Mouse (Mus musculus) spleen, adult 2 months (tissue): ENCODE data around the gene Pkhd1. TPM values are rescaled to one million over a fixed set of nuclear protein-coding genes. Genes with fewer than 3 reads are reported as not detected.

Source experiments
- DNase-seq, 2 experiments: peaks; one replicate each; pipeline versions ENCODE4 v3.0.0 to v3.0.0-alpha.2; 2012 to 2021; ENCODE audit warnings: low spot score in 2 of 2, low read depth in 1 of 2
- H3K27ac ChIP-seq: fragments of 200-500 bp; 2 replicates; pipeline ENCODE4 v1.5.1; 2012; ENCODE audit warnings: low read length, inconsistent platforms; ENCODE audit not compliant: insufficient read depth
- H3K27me3 ChIP-seq: fragments of 200-500 bp; 2 replicates; pipeline ENCODE4 v1.6.1; 2012; ENCODE audit warnings: mild to moderate bottlenecking, moderate library complexity, low read length, inconsistent platforms; ENCODE audit not compliant: control insufficient read depth, insufficient read depth
- H3K36me3 ChIP-seq: fragments of 200-500 bp; 2 replicates; pipeline ENCODE4 v1.6.1; 2012; ENCODE audit warnings: mild to moderate bottlenecking, low read length, inconsistent platforms; ENCODE audit not compliant: control insufficient read depth, insufficient read depth
- H3K4me1 ChIP-seq: fragments of 200-500 bp; 2 replicates; pipeline ENCODE4 v1.6.1; 2011; ENCODE audit warnings: inconsistent platforms; ENCODE audit not compliant: control insufficient read depth, insufficient read depth, insufficient read length
- H3K4me3 ChIP-seq: fragments of 200-500 bp; 2 replicates; pipeline ENCODE4 v1.5.1; 2011; ENCODE audit warnings: mild to moderate bottlenecking, inconsistent platforms; ENCODE audit not compliant: insufficient read depth, insufficient read length; ENCODE audit errors: extremely low read depth
- CTCF ChIP-seq: fragments of 200-500 bp; IDR thresholded peaks from 2 replicates; pipeline ENCODE4 v1.5.1; 2011; ENCODE audit warnings: mild to moderate bottlenecking, inconsistent platforms; ENCODE audit not compliant: insufficient read depth, insufficient read length, insufficient replicate concordance; ENCODE audit errors: extremely low read depth
- POLR2A ChIP-seq: fragments of 200-500 bp; IDR thresholded peaks from 2 replicates; pipeline ENCODE4 v1.6.1; 2011; ENCODE audit warnings: low read depth, low read length, inconsistent platforms
- WGBS: fragments of 180-500 bp; shearing (Covaris S2); methylation state at CpG from one replicate; pipeline ENCODE4 v1.1.7; 2018; 5-methylcytosine and 5-hydroxymethylcytosine counted together
- polyA plus RNA-seq: library from polyadenylated mRNA; depleted of rRNA; stranded (reverse); fragments of >200 nt; gene quantifications from 2 replicates; pipeline ENCODE4 v1.2.3, GENCODE M21; 2012

Gene Pkhd1
- polyA plus RNA-seq, 1 experiment, result 0.05 TPM

DNA sequence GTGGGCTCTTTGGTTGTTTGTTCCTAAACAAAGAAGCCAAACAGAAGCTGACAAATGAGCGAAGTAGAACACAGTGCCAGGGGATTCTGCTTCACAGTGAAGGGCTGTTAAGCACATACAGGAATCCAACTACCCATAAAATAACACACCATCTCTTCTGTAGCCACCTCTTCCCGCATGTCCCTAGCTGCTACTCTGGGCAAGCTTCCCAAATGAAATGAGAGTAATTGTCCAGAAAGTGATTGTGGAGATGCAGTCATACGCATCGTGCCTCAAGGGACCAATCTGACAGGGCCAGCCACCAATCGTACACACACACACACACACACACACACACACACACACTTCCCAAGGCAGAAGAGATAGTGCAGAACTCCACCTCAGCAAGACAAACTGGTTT lies 27.4 kb downstream of the Pkhd1 start:
- no peaks in the 10 kb centered on the region for H3K36me3 ChIP-seq
- no peaks in the 10 kb centered on the region for H3K4me1 ChIP-seq
- H3K27ac ChIP-seq, result no peak overlapping the region
- H3K4me3 ChIP-seq, result no peak overlapping the region
- no peak for DNase-seq
- no peak for TF ChIP-seq POLR2A
- TF ChIP-seq CTCF, result no peak
- WGBS, result 88% methylated on average over 5 of the region's 5 CpGs
- H3K27me3 ChIP-seq, result no peaks in the 10 kb centered on the region

DNA sequence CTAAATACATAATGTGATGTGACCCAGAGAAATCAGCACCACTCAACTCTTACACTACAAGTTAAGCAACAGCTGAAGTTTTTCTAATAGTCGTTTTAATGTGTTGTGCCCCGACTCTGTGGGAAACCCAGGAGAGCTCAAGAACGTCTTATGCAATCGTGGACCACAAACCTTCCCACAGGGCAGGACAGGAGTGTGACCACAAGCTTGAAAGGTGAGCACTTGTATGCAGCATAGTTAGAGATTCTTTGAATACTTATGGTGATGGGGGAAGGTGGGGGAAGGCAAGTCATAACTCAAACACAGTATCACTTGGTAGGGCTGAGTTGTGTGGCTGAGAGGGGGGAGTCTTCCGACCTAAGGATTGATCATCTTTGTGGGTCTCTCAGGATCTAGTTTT lies 46.4 kb downstream of the Pkhd1 start:
- H3K27me3 ChIP-seq, result no peaks in the 10 kb centered on the region
- no peak overlapping the region for H3K4me3 ChIP-seq
- no peak for DNase-seq
- no peak overlapping the region for H3K27ac ChIP-seq
- TF ChIP-seq CTCF (no peak), POLR2A (no peak)
- WGBS, result 71% methylated on average over 5 of the region's 5 CpGs
- no peaks in the 10 kb centered on the region for H3K4me1 ChIP-seq
- no peaks in the 10 kb centered on the region for H3K36me3 ChIP-seq

DNA sequence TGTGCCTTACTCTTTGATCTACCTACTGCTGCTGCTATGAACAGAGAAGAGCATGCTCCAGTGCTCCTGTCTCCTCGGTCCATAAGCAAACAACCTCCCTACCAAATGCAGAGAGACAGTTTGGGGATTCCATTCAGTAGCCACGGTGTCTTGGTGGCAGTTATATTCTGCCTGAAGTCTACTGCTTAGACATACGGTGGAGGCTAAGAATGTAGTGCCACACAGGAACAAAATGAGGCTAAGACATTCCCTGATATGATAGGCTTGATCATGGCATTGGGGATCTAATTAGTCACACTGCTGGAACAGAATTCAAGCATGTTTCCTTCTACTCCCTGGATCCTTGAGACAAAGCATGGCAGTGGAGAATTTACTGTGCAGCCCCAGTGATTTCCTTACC lies 48.4 kb downstream of the Pkhd1 start:
- Histone ChIP-seq H3K36me3 (no peaks in the 10 kb centered on the region), H3K27me3 (no peaks in the 10 kb centered on the region), H3K27ac (no peak overlapping the region), H3K4me1 (no peaks in the 10 kb centered on the region), H3K4me3 (no peak overlapping the region)
- no peak for TF ChIP-seq POLR2A
- 73% methylated on average over 3 of the region's 3 CpGs for whole genome bisulfite sequencing
- DNase-seq, result no peak

DNA sequence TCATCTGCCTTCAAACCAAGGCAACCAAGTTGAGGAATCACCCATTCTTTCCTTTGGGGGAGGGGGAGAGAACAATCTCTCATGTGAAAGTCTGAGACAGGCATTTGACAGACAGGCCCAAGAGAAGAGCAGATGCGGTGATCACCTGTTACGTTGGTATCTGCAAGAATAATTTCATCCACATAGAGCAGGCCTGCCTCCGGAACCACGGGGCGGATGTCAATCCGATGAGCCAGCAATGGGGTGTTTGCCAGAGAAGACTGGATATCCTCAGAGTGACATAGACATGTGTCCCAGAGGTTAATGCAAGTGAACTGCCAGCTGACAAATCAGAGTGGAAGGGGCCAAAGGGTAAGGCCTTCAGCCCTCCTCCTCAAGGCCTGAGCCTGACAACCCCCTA lies 59.4 kb downstream of the Pkhd1 start:
- Histone ChIP-seq H3K27me3 (no peaks in the 10 kb centered on the region), H3K36me3 (no peaks in the 10 kb centered on the region), H3K4me3 (no peak overlapping the region), H3K4me1 (no peaks in the 10 kb centered on the region), H3K27ac (no peak overlapping the region)
- no peak for DNase-seq
- TF ChIP-seq POLR2A (no peak), CTCF (no peak)
- 89% methylated on average over 6 of the region's 6 CpGs for WGBS

DNA sequence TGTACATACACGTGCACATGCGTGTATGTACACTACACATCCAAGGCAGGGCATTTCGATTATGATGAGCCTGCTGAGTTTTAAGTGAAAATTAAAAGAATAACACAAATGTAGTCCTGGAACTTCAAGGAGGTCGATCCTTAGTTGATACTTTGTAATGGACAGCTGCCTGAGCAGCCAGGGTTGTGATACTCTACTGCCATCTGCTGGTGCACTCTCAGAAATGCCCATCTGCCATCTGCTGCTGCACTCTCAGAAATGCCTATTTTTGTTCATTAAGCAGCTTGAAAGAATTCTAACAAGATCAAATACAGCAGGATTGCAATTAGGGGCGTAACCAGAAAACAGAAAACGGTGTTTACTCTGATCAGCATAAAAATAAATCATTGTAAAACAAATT lies 63.5 kb downstream of the Pkhd1 start:
- WGBS, result 39% methylated on average over 6 of the region's 6 CpGs
- Histone ChIP-seq H3K36me3 (no peaks in the 10 kb centered on the region), H3K4me1 (no peaks in the 10 kb centered on the region), H3K27me3 (no peaks in the 10 kb centered on the region), H3K4me3 (no peak overlapping the region), H3K27ac (no peak overlapping the region)
- peak; percentile 6; the same call in 1 of the 2 replicates for TF ChIP-seq CTCF
- TF ChIP-seq POLR2A, result no peak
- DNase-seq, result no peak

DNA sequence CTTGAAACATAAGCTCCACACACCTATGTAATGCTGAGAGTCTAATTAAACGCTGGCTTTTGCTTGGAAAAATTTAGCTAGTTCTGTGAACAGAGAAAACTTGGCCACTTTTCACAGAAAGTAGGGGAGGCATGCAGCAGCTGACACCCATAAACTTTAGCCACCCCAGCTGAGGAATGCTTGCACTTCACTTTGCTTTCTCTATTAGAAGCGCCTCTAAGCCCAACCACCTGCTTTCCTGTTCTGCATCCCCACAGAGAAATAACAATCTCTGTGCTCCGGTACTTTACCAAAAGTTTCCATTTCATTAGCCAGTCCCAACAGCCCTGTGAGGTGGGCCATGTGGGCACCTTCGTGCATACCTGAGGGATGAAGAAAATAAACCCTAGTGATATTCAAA lies 66.5 kb downstream of the Pkhd1 start:
- DNase-seq, result no peak
- TF ChIP-seq POLR2A (no peak), CTCF (no peak)
- Histone ChIP-seq H3K27me3 (no peaks in the 10 kb centered on the region), H3K4me1 (no peaks in the 10 kb centered on the region), H3K4me3 (no peak overlapping the region), H3K36me3 (no peaks in the 10 kb centered on the region), H3K27ac (no peak overlapping the region)
- 69% methylated on average over 4 of the region's 4 CpGs for WGBS

DNA sequence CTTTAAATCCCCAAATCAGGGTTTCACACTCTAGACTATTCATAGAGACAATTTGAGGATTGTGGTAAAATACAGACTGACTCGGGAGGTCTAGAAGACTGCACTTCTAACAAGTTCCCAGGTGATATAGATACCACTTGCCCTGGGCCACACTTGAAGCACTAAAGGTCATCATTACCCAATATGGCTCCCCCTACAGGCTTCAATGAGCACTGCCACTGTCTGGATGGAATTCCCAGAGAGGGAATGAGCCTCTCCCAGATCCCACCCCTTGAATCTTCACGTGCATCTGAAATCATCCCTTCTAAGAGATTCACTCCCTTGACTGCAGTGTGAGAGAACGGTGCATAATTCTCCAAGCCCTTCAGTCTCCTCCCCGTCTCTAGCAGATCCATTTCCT lies 73.3 kb downstream of the Pkhd1 start:
- no peaks in the 10 kb centered on the region for H3K36me3 ChIP-seq
- H3K27ac ChIP-seq, result no peak overlapping the region
- H3K4me1 ChIP-seq, result no peaks in the 10 kb centered on the region
- no peaks in the 10 kb centered on the region for H3K27me3 ChIP-seq
- TF ChIP-seq CTCF (no peak), POLR2A (no peak)
- no peak overlapping the region for H3K4me3 ChIP-seq
- DNase-seq, result no peak
- 71% methylated on average over 4 of the region's 4 CpGs for WGBS

DNA sequence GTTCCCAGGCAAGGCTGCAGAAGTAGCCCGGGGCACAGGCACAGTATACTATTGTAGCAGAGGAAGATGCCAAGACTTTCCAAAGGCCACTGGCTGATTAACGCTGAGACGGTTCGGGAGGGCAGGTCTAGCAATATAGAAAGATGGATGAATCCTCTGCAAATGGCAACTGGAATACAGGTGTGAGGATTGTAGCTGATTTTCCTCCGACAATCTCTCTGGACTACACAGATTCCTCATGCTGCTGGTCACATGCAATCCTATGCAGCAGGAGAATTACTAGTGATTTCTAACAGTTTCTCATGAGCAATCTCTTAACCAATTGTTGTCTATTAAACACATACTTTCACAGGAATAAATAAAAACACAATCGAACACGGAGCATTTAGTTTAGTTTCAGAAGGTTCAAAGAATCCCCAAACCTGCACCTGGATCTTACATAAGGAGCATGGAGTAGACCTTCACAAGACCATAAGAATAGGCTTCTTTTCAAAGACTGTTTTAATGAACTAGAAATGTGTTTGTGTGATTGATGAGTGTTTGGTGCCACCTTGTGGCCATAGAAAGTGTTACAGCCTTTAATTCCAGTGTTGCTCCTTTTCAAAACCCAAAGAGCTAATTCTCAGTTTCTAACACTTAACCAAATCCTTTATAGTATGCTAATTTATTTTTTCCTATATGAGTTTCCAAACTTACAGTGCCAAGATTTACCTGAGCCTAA lies 104.3 kb downstream of the Pkhd1 start:
- 71% methylated on average over 7 of the region's 7 CpGs for WGBS
- H3K27me3 ChIP-seq, result no peaks in the 10 kb centered on the region
- no peak for DNase-seq
- H3K4me1 ChIP-seq, result no peaks in the 10 kb centered on the region
- no peak overlapping the region for H3K4me3 ChIP-seq
- no peak overlapping the region for H3K27ac ChIP-seq
- no peaks in the 10 kb centered on the region for H3K36me3 ChIP-seq
- TF ChIP-seq POLR2A, result no peak
- no peak for TF ChIP-seq CTCF
